Mouse (Mus musculus): ENCODE results near the gene Sik3. TPM values are rescaled to one million over a fixed set of nuclear protein-coding genes. Genes with fewer than 3 reads are reported as not detected.
A peak's percentile ranks its signal among the peaks of the same experiment; 100 is the strongest.
"Not testable (repeated sequence)": the region's sequence is repeated elsewhere in the genome, so short reads cannot be mapped to it uniquely, and the experiment has no call there.

Gene Sik3
- polyA plus RNA-seq, 2 experiments from 2014 or later, result 7.9 to 10.4 TPM

DNA sequence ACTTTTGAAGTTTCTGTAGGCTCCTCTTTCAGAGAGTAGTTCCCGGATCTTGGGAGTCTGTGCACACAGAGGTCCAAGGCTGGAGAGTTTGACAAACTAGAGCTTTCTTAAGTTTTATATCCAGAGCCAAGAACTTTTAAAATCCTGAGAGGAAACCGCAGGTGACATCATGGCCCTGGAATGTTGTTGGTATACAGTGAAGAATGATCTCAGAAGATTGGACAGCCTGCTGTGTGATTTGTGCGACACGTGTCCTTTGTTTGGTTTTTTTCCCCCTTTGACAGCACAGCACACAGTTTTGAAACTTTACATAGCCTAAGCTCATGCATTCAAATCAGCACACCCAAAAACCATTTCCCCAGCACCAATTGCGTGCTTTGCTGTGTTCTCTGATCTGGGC, 99.6 kb downstream of the Sik3 start:
- ATAC-seq, result no peak

DNA sequence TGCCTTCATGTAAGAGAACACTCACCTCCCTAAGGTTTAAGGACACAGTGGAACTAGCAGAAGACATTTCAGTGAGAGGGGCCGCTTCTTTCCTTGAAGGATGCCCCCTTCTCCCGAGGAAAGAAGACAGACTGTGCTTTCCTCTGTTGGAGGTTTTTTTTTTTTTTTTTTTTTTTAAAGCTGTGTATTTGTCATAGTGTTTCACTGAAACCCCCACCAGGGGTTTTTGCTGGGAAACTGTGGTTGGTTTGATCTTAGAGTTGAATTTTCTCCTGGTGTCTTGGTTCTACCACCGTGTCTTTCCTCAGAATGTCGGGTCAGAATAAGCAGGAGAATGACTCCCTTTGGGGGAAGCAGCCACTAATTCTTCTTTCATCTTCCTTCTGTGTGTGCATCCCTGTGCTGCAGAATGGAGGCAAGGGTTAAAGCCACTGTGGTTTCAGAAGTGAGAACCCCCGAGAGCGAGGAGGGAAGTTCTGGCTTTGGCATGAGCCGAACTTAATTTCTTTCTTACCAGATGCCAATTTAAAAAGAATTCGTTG, 106.3 kb downstream of the Sik3 start:
- no peak for ATAC-seq

- peak; percentile 52 for ATAC-seq
Observed at GRCm38 (mm10) chr9:46119943-46120441, 107.4 kb downstream of the Sik3 start.

GRCm38 (mm10) chr9:46120468-46121253, 108.0 kb downstream of the Sik3 start:
- ATAC-seq, result no peak

GRCm38 (mm10) chr9:46121486-46121885, 108.9 kb downstream of the Sik3 start:
- ATAC-seq, result no peak

- ATAC-seq, result no peak
Observed at GRCm38 (mm10) chr9:46122731-46123130, 110.1 kb downstream of the Sik3 start.

DNA sequence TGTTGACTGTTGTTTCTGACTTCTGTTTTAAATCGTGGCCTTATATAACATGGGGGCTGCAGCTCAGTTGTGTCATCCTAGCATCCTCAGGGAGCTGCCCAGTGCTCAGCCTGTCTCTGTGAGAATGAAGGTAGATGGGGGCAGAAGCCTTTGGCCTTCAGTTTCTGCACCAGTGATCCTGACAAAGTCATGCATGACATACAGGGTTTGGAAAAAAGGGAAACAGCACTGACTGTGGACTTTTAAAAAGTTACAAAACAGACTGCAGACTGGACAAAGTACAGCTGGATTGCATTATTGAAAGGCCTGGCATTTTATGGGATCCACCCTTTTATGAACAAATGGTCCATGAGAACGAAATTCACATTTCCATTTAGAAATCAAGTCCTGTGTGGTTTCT, 113.7 kb downstream of the Sik3 start:
- ATAC-seq, result no peak

- ATAC-seq, result no peak
Observed at GRCm38 (mm10) chr9:46127326-46127725, 114.7 kb downstream of the Sik3 start.

- no peak for ATAC-seq
Observed at GRCm38 (mm10) chr9:46129241-46129640, 116.6 kb downstream of the Sik3 start.

DNA sequence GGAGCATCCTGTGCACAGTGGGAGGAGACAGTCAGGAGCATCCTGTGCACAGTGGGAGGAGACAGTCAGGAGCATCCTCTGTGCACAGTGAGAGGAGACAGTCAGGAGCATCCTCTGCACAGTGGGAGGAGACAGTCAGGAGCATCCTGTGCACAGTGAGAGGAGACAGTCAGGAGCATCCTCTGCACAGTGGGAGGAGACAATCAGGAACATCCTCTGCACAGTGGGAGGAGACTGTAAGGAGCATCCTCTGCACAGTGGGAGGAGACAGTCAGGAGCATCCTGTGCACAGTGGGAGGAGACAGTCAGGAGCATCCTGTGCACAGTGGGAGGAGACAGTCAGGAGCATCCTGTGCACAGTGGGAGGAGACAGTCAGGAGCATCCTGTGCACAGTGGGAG, 120.2 kb downstream of the Sik3 start:
- ATAC-seq, result not testable (repeated sequence)

- ATAC-seq, result no peak
Observed at GRCm38 (mm10) chr9:46138831-46139230, 126.2 kb downstream of the Sik3 start.

DNA sequence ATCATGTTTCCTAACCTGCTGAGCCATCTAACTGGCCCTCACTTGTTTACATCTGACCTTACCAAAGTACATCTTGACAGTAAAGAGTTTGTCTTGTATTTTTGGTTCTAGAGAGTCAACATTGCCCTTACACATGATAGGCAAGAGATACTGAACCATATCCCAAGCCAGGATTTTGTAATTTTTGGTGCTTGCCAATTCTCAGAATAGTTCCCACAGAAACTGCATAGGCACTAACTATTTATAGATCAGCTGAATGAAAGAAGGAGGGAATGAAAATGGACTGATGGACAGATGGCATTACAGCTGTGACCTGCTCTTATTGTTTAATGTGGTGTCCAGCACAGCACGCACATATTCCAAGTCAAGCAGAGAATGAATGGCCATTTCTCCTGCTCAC, 128.2 kb downstream of the Sik3 start:
- ATAC-seq, result no peak

- ATAC-seq, result no peak
Observed at GRCm38 (mm10) chr9:46142031-46142430, 129.4 kb downstream of the Sik3 start.

- ATAC-seq, result peak; percentile 70
Observed at GRCm38 (mm10) chr9:46142492-46142891, 129.9 kb downstream of the Sik3 start.

GRCm38 (mm10) chr9:46144976-46145375, 132.4 kb downstream of the Sik3 start:
- ATAC-seq, result no peak

GRCm38 (mm10) chr9:46146437-46146836, 133.8 kb downstream of the Sik3 start:
- ATAC-seq, result no peak

DNA sequence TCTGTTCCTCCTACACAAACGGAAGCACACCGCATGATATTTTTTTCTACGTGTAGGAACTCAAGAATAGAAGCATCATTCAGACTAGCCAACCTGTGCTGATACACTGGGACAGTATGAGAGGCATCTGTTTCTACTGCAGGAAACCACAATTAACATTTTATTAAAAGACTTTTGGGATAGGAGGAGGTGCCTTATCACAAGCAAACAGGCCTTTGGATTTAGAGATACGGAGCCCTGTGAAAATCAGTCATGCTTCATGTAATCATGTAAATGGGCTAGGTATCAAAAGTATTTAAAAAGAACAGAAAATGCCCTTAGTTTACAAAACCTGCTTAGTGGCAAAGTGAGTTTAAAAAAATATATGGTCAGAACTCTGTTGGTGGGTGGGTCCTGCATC, 136.1 kb downstream of the Sik3 start:
- no peak for ATAC-seq

DNA sequence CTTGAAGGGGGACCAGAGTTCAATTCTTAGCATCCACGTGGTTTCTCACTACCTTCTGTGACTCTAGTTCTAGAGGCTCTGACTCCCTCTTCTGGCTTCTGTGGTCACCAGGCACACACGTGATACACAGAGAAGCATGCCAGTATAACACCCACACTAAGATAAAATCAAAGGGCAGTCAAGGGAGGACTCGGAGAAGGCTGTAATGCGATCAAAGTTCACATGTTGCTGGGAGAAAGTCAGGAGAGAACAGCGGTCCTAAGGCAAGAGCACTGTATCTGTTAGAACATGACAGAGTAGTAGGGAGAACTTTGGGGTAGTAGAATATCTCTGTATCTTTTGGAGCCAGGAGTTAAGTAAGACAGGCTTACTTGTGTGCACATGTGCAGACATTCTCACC, 136.8 kb downstream of the Sik3 start:
- ATAC-seq, result peak; percentile 32

- no peak for ATAC-seq
Observed at GRCm38 (mm10) chr9:46150116-46150515, 137.5 kb downstream of the Sik3 start.

- peak; percentile 12 for ATAC-seq
Observed at GRCm38 (mm10) chr9:46150890-46151703, 138.5 kb downstream of the Sik3 start.

DNA sequence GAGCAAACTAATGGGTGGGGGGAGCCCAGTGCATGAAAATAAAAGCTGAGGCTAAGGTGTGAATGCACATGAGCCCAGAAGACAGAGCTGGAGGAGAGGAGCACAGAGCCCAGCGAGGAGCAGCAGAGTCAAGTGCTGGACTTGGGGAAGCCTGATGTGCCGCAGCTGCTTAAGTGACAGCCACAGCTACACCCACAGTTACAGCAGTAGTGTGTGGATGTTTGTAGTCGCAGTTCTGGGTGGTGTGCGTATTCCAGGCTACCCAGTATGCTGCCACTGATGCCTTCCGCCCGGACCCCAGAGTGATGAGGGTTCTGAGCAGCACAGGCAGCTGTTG, 139.1 kb downstream of the Sik3 start:
- peak; percentile 28 for ATAC-seq

- no peak for ATAC-seq
Observed at GRCm38 (mm10) chr9:46152067-46153015, 139.7 kb downstream of the Sik3 start.
